Mouse (Mus musculus) fibroblast of lung, adult 2 months (primary cell): ENCODE measurements around the gene Slc34a3.

ENCODE experiments used
- DNase-seq: peaks from one replicate; pipeline ENCODE4 v3.0.0-alpha.2; 2011; ENCODE audit warnings: low read depth

Gene Slc34a3

GRCm38 (mm10) chr2:25193330-25193770 lies 40.8 kb downstream of the Slc34a3 start:
- DNase-seq, result peak; percentile 87

- DNase-seq, result no peak
Measured at GRCm38 (mm10) chr2:25187841-25188240, 46.3 kb downstream of the Slc34a3 start.

GRCm38 (mm10) chr2:25186575-25186930 lies 47.6 kb downstream of the Slc34a3 start:
- DNase-seq, result no peak

- no peak for DNase-seq
Measured at GRCm38 (mm10) chr2:25185625-25186574, 48.3 kb downstream of the Slc34a3 start.

- DNase-seq, result no peak
Measured at GRCm38 (mm10) chr2:25184496-25184895, 49.7 kb downstream of the Slc34a3 start.

- DNase-seq, result no peak
Measured at GRCm38 (mm10) chr2:25183336-25183735, 50.8 kb downstream of the Slc34a3 start.

GRCm38 (mm10) chr2:25182664-25183063 lies 51.5 kb downstream of the Slc34a3 start:
- no peak for DNase-seq

- DNase-seq, result no peak
Measured at GRCm38 (mm10) chr2:25181891-25182397, 52.2 kb downstream of the Slc34a3 start.

- DNase-seq, result no peak
Measured at GRCm38 (mm10) chr2:25180973-25181890, 52.9 kb downstream of the Slc34a3 start.

GRCm38 (mm10) chr2:25180478-25180903 lies 53.7 kb downstream of the Slc34a3 start, which contains the start of gene Nrarp:
Gene Nrarp, plus strand, starts transcription at chr2:25180758.
- no peak for DNase-seq

GRCm38 (mm10) chr2:25179566-25180217 lies 54.5 kb downstream of the Slc34a3 start:
- no peak for DNase-seq
